Mouse (Mus musculus) hindbrain, embryonic 10.5 days (tissue): ENCODE measurements at regions not wholly inside any gene's neighbourhood (a gene's known extent, or its start where the extent isn't known, plus 50 kb on each side); places are given as distances from the start of the nearest gene placed in this dataset.
A peak's percentile ranks its signal among the peaks of the same experiment; 100 is the strongest.

ENCODE experiments used
- DNase-seq: peaks from one replicate; pipeline ENCODE4 v3.0.0-alpha.2; 2017; ENCODE audit warnings: low spot score
- H3K27ac ChIP-seq: fragments of 300-500 bp; sonication (generic); 2 replicates; pipeline ENCODE4 v1.5.1; 2016; ENCODE audit warnings: mild to moderate bottlenecking, moderate library complexity
- H3K27me3 ChIP-seq: fragments of 300-500 bp; sonication (generic); 2 replicates; pipeline ENCODE4 v1.6.1; 2016; ENCODE audit warnings: mild to moderate bottlenecking; ENCODE audit not compliant: poor library complexity, insufficient read depth, severe bottlenecking
- H3K36me3 ChIP-seq: fragments of 300-500 bp; sonication (generic); 2 replicates; pipeline ENCODE4 v1.6.1; 2016; ENCODE audit warnings: mild to moderate bottlenecking, moderate library complexity
- H3K4me1 ChIP-seq: fragments of 300-500 bp; sonication (generic); replicated peaks from 2 replicates; pipeline ENCODE4 v1.6.1; 2016; ENCODE audit warnings: mild to moderate bottlenecking
- H3K4me3 ChIP-seq: fragments of 300-500 bp; sonication (generic); 2 replicates; pipeline ENCODE4 v1.5.1; 2016; ENCODE audit warnings: mild to moderate bottlenecking, moderate library complexity
- H3K9me3 ChIP-seq: fragments of 300-500 bp; sonication (generic); 2 replicates; pipeline ENCODE4 v1.6.1; 2016; ENCODE audit warnings: mild to moderate bottlenecking, moderate library complexity
- WGBS: fragments of 180-500 bp; shearing (Covaris S2); methylation state at CpG from one replicate; pipeline ENCODE4 v1.1.7; 2016; 5-methylcytosine and 5-hydroxymethylcytosine counted together

GRCm38 (mm10) chr1:82145256-82145655 lies 87.7 kb upstream of the Gm9747 start:
- no peak for DNase-seq
- no peaks in the 10 kb centered on the region for H3K27me3 ChIP-seq
- no peak overlapping the region for H3K4me3 ChIP-seq
- H3K9me3 ChIP-seq = no peaks in the 10 kb centered on the region
- H3K36me3 ChIP-seq = no peaks in the 10 kb centered on the region
- H3K27ac ChIP-seq = no peak overlapping the region
- 86% methylated on average over 2 of the region's 2 CpGs for WGBS
- H3K4me1 ChIP-seq = no peaks in the 10 kb centered on the region

- Histone ChIP-seq H3K9me3 (no peaks in the 10 kb centered on the region), H3K27me3 (no peaks in the 10 kb centered on the region), H3K4me3 (no peak overlapping the region), H3K27ac (no peak overlapping the region), H3K36me3 (no peaks in the 10 kb centered on the region), H3K4me1 (no peaks in the 10 kb centered on the region)
- 78% methylated on average over 13 of the region's 13 CpGs for WGBS
- peak; percentile 4 for DNase-seq
These were observed 82.4 kb upstream of the Gm9747 start for GRCm38 (mm10) chr1:82150219-82151128.

- H3K27me3 ChIP-seq = no peaks in the 10 kb centered on the region
These were observed 77.0 kb upstream of the Gm9747 start for GRCm38 (mm10) chr1:82155961-82156360.

GRCm38 (mm10) chr1:82157013-82157412 lies 75.9 kb upstream of the Gm9747 start:
- no peak overlapping the region for H3K27ac ChIP-seq
- H3K9me3 ChIP-seq = no peaks in the 10 kb centered on the region
- H3K36me3 ChIP-seq = no peaks in the 10 kb centered on the region
- 83% methylated on average over 1 of the region's 1 CpGs for WGBS
- DNase-seq = no peak
- no peaks in the 10 kb centered on the region for H3K27me3 ChIP-seq
- no peaks in the 10 kb centered on the region for H3K4me1 ChIP-seq
- H3K4me3 ChIP-seq = no peak overlapping the region

More at GRCm38 (mm10) chr1:82155961-82156360, 77.0 kb upstream of the Gm9747 start:
- no peak for DNase-seq
- no peaks in the 10 kb centered on the region for H3K4me1 ChIP-seq
- H3K4me3 ChIP-seq = no peak overlapping the region
- no peak overlapping the region for H3K27ac ChIP-seq
- no peaks in the 10 kb centered on the region for H3K9me3 ChIP-seq
- no peaks in the 10 kb centered on the region for H3K36me3 ChIP-seq

GRCm38 (mm10) chr1:82158466-82158865 lies 74.4 kb upstream of the Gm9747 start:
- H3K36me3 ChIP-seq = no peaks in the 10 kb centered on the region
- no peak overlapping the region for H3K4me3 ChIP-seq
- no peaks in the 10 kb centered on the region for H3K27me3 ChIP-seq
- DNase-seq = no peak
- no peaks in the 10 kb centered on the region for H3K9me3 ChIP-seq
- WGBS = 78% methylated on average over 3 of the region's 3 CpGs
- no peaks in the 10 kb centered on the region for H3K4me1 ChIP-seq
- no peak overlapping the region for H3K27ac ChIP-seq

- DNase-seq = no peak
- Histone ChIP-seq H3K27ac (no peak overlapping the region), H3K4me3 (no peak overlapping the region), H3K27me3 (no peaks in the 10 kb centered on the region), H3K4me1 (no peaks in the 10 kb centered on the region), H3K36me3 (no peaks in the 10 kb centered on the region), H3K9me3 (no peaks in the 10 kb centered on the region)
- 94% methylated on average over 3 of the region's 3 CpGs for WGBS
These were observed 73.7 kb upstream of the Gm9747 start for GRCm38 (mm10) chr1:82159201-82159600.

GRCm38 (mm10) chr1:82162926-82163325 lies 70.0 kb upstream of the Gm9747 start:
- 91% methylated on average over 6 of the region's 6 CpGs for WGBS
- H3K36me3 ChIP-seq = no peaks in the 10 kb centered on the region
- no peak overlapping the region for H3K27ac ChIP-seq
- DNase-seq = no peak
- H3K4me1 ChIP-seq = no peaks in the 10 kb centered on the region
- no peaks in the 10 kb centered on the region for H3K9me3 ChIP-seq
- no peak overlapping the region for H3K4me3 ChIP-seq
- no peaks in the 10 kb centered on the region for H3K27me3 ChIP-seq

GRCm38 (mm10) chr1:82168158-82168557 lies 64.8 kb upstream of the Gm9747 start:
- no peak overlapping the region for H3K27ac ChIP-seq
- no peak for DNase-seq
- 90% methylated on average over 4 of the region's 4 CpGs for WGBS
- no peak overlapping the region for H3K4me3 ChIP-seq
- no peaks in the 10 kb centered on the region for H3K9me3 ChIP-seq
- no peaks in the 10 kb centered on the region for H3K36me3 ChIP-seq
- H3K4me1 ChIP-seq = no peaks in the 10 kb centered on the region
- H3K27me3 ChIP-seq = no peaks in the 10 kb centered on the region

GRCm38 (mm10) chr1:82168949-82169348 lies 64.0 kb upstream of the Gm9747 start:
- 94% methylated on average over 2 of the region's 2 CpGs for WGBS
- H3K27ac ChIP-seq = no peak overlapping the region
- H3K36me3 ChIP-seq = no peaks in the 10 kb centered on the region
- no peaks in the 10 kb centered on the region for H3K4me1 ChIP-seq
- H3K4me3 ChIP-seq = no peak overlapping the region
- DNase-seq = no peak
- no peaks in the 10 kb centered on the region for H3K9me3 ChIP-seq
- no peaks in the 10 kb centered on the region for H3K27me3 ChIP-seq

- no peak for DNase-seq
- 82% methylated on average over 1 of the region's 1 CpGs for WGBS
- no peak overlapping the region for H3K27ac ChIP-seq
- H3K36me3 ChIP-seq = no peaks in the 10 kb centered on the region
- H3K4me1 ChIP-seq = no peaks in the 10 kb centered on the region
- no peaks in the 10 kb centered on the region for H3K27me3 ChIP-seq
- H3K4me3 ChIP-seq = no peak overlapping the region
- H3K9me3 ChIP-seq = no peaks in the 10 kb centered on the region
These were observed 52.5 kb upstream of the Gm9747 start for GRCm38 (mm10) chr1:82180427-82180826.
